Mouse (Mus musculus) C2C12 (cell line): Measurements from ENCODE around the gene Atp6v1a.

Experiments used
- CEBPB ChIP-seq: IDR thresholded peaks from one replicate; pipeline ENCODE4 v1.6.1; 2011; ENCODE audit warnings: low read depth, mild to moderate bottlenecking, control low read depth, moderate library complexity
- CTCF ChIP-seq: IDR thresholded peaks from one replicate; pipeline ENCODE4 v1.5.1; 2011; ENCODE audit not compliant: control insufficient read depth, insufficient read depth, insufficient read length
- MAX ChIP-seq: IDR thresholded peaks from one replicate; pipeline ENCODE4 v1.6.1; 2011; ENCODE audit warnings: mild to moderate bottlenecking, control low read depth
- MYOD1 ChIP-seq: IDR thresholded peaks from one replicate; pipeline ENCODE4 v1.6.1; 2011; ENCODE audit warnings: low read depth; ENCODE audit not compliant: control insufficient read depth, insufficient read length
- MYOG ChIP-seq: IDR thresholded peaks from one replicate; pipeline ENCODE4 v1.6.1; 2011; ENCODE audit not compliant: control insufficient read depth, insufficient read length; ENCODE audit errors: extremely low read depth
- USF1 ChIP-seq: IDR thresholded peaks from one replicate; pipeline ENCODE4 v1.6.1; 2011; ENCODE audit warnings: low read depth, mild to moderate bottlenecking, control low read depth, moderate library complexity

GRCm38 (mm10) chr16:44173966-44174530, 34.5 kb upstream of the Atp6v1a start:
- TF ChIP-seq CTCF (no peak), MAX (no peak), MYOG (no peak), USF1 (no peak), MYOD1 (no peak), CEBPB (no peak)
